Mouse (Mus musculus) lung, embryonic 16.5 days (tissue): ENCODE measurements at regions not wholly inside any gene's neighbourhood (a gene's known extent, or its start where the extent isn't known, plus 50 kb on each side); places are given as distances from the start of the nearest gene placed in this dataset.

ENCODE experiments used
- ATAC-seq: fragments of 200-750 bp; cut with Nextera tagmentation; 2 replicates; pipeline ENCODE4 v1.8.0; 2017; ENCODE audit warnings: low read depth, mild to moderate bottlenecking, moderate library complexity
- H3K27ac ChIP-seq: fragments of 300-500 bp; sonication (generic); 2 replicates; pipeline ENCODE4 v1.5.1; 2014; ENCODE audit warnings: mild to moderate bottlenecking, control low read depth, low read length
- H3K27me3 ChIP-seq: fragments of 300-500 bp; sonication (generic); 2 replicates; pipeline ENCODE4 v1.6.1; 2014; ENCODE audit warnings: low read depth, low read length, mixed read lengths; ENCODE audit not compliant: control insufficient read depth, insufficient read depth
- H3K36me3 ChIP-seq: fragments of 300-500 bp; sonication (generic); 2 replicates; pipeline ENCODE4 v1.6.1; 2014; ENCODE audit warnings: low read length; ENCODE audit not compliant: control insufficient read depth, insufficient read depth
- H3K4me1 ChIP-seq: fragments of 300-500 bp; sonication (generic); replicated peaks from 2 replicates; pipeline ENCODE4 v1.6.1; 2014; ENCODE audit warnings: low read length, mixed read lengths; ENCODE audit not compliant: control insufficient read depth, insufficient read depth
- H3K4me2 ChIP-seq: fragments of 300-500 bp; sonication (generic); 2 replicates; pipeline ENCODE4 v1.6.1; 2014; ENCODE audit warnings: low read depth, low read length, control low read depth
- H3K4me3 ChIP-seq: fragments of 300-500 bp; sonication (generic); 2 replicates; pipeline ENCODE4 v1.5.1; 2014; ENCODE audit warnings: mild to moderate bottlenecking, low read length, control low read depth
- H3K9ac ChIP-seq: fragments of 300-500 bp; sonication (generic); 2 replicates; pipeline ENCODE4 v1.6.1; 2014; ENCODE audit warnings: low read length, control low read depth
- H3K9me3 ChIP-seq: fragments of 300-500 bp; sonication (generic); 2 replicates; pipeline ENCODE4 v1.6.1; 2016; ENCODE audit warnings: low read length; ENCODE audit not compliant: control insufficient read depth
- WGBS: fragments of 180-500 bp; shearing (Covaris S2); extraction: QIAGEN DNeasy Blood & Tissue Kit; methylation state at CpG from one replicate; pipeline ENCODE4 v1.1.7; 2014; 5-methylcytosine and 5-hydroxymethylcytosine counted together

DNA sequence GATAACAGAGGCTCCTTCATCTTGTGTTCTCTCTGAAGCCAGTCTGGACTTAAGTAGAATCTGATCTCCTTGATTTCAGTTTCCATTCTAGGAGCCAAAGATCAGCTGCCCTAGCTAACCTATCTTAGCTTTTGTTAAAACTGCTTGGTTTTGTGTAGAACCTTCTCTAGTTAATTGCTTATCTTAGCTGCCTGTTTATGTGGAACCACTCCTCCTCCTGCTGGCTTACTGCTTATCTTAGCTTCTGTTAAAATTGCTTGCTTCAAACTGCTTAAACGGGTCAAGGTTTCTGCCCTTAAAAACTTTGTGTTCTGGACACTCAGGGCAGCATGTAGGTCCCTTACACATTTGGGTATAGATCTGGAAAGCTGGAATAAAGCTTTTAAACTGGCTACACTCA, 133.7 kb upstream of the Mocs2 start:
- Histone ChIP-seq H3K36me3 (no peaks in the 10 kb centered on the region), H3K27me3 (no peaks in the 10 kb centered on the region), H3K27ac (no peak overlapping the region), H3K9ac (no peak overlapping the region), H3K9me3 (no peaks in the 10 kb centered on the region), H3K4me3 (no peak overlapping the region), H3K4me1 (no peaks in the 10 kb centered on the region; the same call in 1 of the 2 replicates), H3K4me2 (no peak overlapping the region)
- no peak for ATAC-seq
- 33% methylated on average over 1 of the region's 1 CpGs for WGBS

DNA sequence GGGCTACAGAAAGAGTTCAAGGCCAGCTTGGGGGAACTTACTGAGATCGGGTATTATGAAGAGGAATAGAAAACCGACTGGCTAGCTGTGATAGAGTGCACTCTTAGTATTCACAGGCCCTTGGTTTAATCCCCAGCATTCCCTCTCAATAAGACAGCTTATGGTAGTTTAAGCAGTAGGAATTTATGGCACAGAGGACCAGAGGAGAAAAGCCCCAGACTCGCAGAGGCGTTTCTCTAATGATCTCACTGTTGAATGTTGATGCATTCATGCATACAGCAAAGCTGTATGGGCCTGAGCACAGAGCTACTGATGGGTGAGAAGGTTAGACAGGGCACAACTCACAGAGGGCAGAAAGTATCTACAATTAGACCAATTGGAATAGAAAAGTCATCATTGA, 132.7 kb upstream of the Mocs2 start:
- Histone ChIP-seq H3K4me1 (no peaks in the 10 kb centered on the region; the same call in 1 of the 2 replicates), H3K27me3 (no peaks in the 10 kb centered on the region), H3K4me3 (no peak overlapping the region), H3K9me3 (no peaks in the 10 kb centered on the region), H3K4me2 (no peak overlapping the region), H3K36me3 (no peaks in the 10 kb centered on the region), H3K9ac (no peak overlapping the region), H3K27ac (no peak overlapping the region)
- WGBS = 84% methylated on average over 4 of the region's 4 CpGs
- ATAC-seq = no peak

GRCm38 (mm10) chr13:114712601-114713000, 105.4 kb upstream of the Mocs2 start:
- Histone ChIP-seq H3K4me1 (no peaks in the 10 kb centered on the region), H3K4me2 (no peak overlapping the region), H3K36me3 (no peaks in the 10 kb centered on the region), H3K9me3 (no peaks in the 10 kb centered on the region), H3K27ac (no peak overlapping the region), H3K4me3 (no peak overlapping the region), H3K9ac (no peak overlapping the region), H3K27me3 (no peaks in the 10 kb centered on the region)
- 58% methylated on average over 2 of the region's 2 CpGs for WGBS
- no peak for ATAC-seq

DNA sequence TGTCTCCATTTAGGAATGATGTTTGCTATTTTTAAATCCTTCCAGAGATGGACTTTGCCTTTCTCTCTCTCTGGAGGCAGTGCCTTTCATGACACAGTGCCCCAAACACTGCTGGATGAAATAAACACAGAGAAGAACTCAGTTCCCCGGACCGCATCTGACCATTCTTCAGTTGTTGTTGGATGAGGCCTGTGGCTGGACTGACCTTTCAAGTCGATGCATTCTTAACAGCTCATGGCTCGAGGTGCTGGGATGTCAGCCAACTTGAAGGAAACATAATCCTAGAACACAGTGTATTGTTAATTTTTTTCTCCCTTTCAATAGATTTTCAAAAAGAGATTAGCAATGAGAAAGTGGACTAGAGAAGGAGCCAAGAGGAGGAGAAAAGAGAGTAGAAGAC, 98.3 kb upstream of the Mocs2 start:
- Histone ChIP-seq H3K27me3 (no peaks in the 10 kb centered on the region), H3K9me3 (no peaks in the 10 kb centered on the region), H3K4me3 (no peak overlapping the region), H3K4me1 (no peaks in the 10 kb centered on the region), H3K27ac (no peak overlapping the region), H3K9ac (no peak overlapping the region), H3K36me3 (no peaks in the 10 kb centered on the region), H3K4me2 (no peak overlapping the region)
- WGBS = 43% methylated on average over 4 of the region's 4 CpGs
- ATAC-seq = no peak

DNA sequence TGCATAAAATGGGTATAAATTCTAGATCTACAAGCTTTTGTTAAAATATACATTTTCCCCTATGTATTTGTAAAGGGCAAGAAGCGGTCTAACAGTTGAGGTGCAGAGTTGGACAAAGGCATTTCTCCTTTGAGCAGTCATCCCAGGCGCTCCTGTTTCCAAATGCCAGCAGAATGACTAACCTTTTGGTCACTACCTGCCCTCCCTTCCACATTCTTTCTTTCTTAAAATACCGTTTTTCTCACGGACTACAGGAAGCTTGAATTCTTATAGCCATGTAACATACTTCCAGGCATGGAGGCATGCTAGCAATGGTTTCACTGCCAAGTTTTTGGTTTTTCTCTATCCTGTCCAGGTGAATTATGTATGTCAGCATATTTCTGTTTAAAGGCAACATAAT, 91.2 kb upstream of the Mocs2 start:
- H3K4me3 ChIP-seq = no peak overlapping the region
- H3K27ac ChIP-seq = no peak overlapping the region
- H3K9ac ChIP-seq = no peak overlapping the region
- WGBS = 70% methylated on average over 4 of the region's 4 CpGs
- H3K9me3 ChIP-seq = no peaks in the 10 kb centered on the region
- H3K36me3 ChIP-seq = no peaks in the 10 kb centered on the region
- no peaks in the 10 kb centered on the region for H3K27me3 ChIP-seq
- no peak overlapping the region for H3K4me2 ChIP-seq
- no peak for ATAC-seq
- no peaks in the 10 kb centered on the region for H3K4me1 ChIP-seq

- 69% methylated on average over 7 of the region's 7 CpGs for WGBS
- Histone ChIP-seq H3K4me2 (no peak overlapping the region), H3K4me3 (no peak overlapping the region), H3K9me3 (no peaks in the 10 kb centered on the region), H3K27me3 (no peaks in the 10 kb centered on the region), H3K27ac (no peak overlapping the region), H3K4me1 (no peaks in the 10 kb centered on the region), H3K9ac (no peak overlapping the region), H3K36me3 (no peaks in the 10 kb centered on the region)
- ATAC-seq = no peak
These were observed 83.0 kb upstream of the Mocs2 start for GRCm38 (mm10) chr13:114735066-114735465.

DNA sequence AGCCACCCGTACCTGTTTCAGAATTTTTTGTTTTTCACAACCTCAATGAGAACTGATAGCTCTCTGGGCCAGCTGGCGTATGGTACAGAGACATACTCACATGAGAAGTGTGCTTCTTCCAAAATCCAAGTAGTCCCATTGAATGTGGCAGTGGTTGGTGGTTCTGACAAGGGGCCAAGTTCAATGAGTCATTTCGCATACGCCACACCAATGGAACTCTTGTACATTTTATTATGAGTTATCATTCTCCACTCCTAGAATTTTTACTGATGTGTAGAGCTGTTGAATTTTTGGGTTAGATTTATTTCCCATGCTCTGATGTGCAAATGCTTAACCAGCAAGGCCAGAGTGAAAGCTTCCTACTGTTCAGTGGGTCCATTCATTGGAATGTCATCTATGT, 82.0 kb upstream of the Mocs2 start:
- H3K9me3 ChIP-seq = no peaks in the 10 kb centered on the region
- H3K27ac ChIP-seq = no peak overlapping the region
- no peak for ATAC-seq
- no peaks in the 10 kb centered on the region for H3K36me3 ChIP-seq
- H3K4me3 ChIP-seq = no peak overlapping the region
- no peaks in the 10 kb centered on the region for H3K27me3 ChIP-seq
- no peak overlapping the region for H3K4me2 ChIP-seq
- no peaks in the 10 kb centered on the region for H3K4me1 ChIP-seq
- 90% methylated on average over 4 of the region's 4 CpGs for WGBS
- H3K9ac ChIP-seq = no peak overlapping the region

DNA sequence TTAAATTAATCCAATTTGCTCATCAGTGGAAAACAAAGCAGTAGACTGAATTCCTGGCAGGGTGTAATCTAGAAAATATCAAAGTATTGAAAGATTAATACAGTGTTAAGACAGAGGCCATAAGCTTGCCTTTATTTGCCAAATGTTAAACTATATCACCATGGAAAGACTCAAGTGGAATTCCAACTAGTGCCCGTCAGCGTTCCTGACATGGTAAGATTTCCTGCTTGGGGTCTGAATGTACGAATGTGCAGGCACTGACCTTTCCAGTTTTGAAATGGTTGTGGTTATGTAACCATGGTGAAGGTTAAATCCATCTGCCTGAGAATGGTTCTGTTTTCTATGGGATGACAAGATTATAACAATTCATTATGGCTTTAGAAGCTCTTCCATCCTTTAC, 75.5 kb upstream of the Mocs2 start:
- WGBS = 37% methylated on average over 3 of the region's 3 CpGs
- Histone ChIP-seq H3K9ac (no peak overlapping the region), H3K4me3 (no peak overlapping the region), H3K27me3 (no peaks in the 10 kb centered on the region), H3K4me2 (no peak overlapping the region), H3K9me3 (no peaks in the 10 kb centered on the region), H3K36me3 (no peaks in the 10 kb centered on the region), H3K4me1 (peaks cover 2% of the 10 kb centered on the region; the same call in 1 of the 2 replicates), H3K27ac (no peak overlapping the region)
- peak; percentile 79 for ATAC-seq

GRCm38 (mm10) chr13:114745814-114746213, 72.2 kb upstream of the Mocs2 start:
- ATAC-seq = no peak
- Histone ChIP-seq H3K36me3 (no peaks in the 10 kb centered on the region), H3K9me3 (no peaks in the 10 kb centered on the region), H3K4me3 (no peak overlapping the region), H3K27ac (no peak overlapping the region), H3K4me1 (peaks cover 2% of the 10 kb centered on the region; the same call in 1 of the 2 replicates), H3K27me3 (no peaks in the 10 kb centered on the region), H3K9ac (no peak overlapping the region), H3K4me2 (no peak overlapping the region)
- WGBS = 84% methylated on average over 2 of the region's 2 CpGs

DNA sequence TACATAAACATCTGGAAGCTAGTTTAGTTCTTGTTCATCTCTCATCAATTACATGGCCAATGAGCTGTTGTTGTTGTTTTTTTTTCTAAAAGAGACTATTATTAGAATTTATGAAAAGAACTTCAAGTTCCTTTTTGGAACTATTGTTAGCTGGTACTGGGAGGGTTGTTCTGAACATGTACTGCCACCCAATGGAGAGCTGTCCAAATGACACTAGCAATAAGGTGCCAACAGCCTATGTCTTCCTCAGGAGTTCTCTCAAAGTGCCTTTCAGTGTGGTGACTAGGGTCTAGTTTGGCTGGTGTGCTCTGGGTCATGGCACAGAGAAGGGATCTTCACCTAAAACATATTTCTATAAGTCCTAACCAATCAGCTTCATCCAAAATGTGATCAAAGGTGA, 60.6 kb upstream of the Mocs2 start:
- no peaks in the 10 kb centered on the region for H3K9me3 ChIP-seq
- H3K36me3 ChIP-seq = no peaks in the 10 kb centered on the region
- no peak for ATAC-seq

More for the DNA sequence above, 60.6 kb upstream of the Mocs2 start:
- no peaks in the 10 kb centered on the region for H3K4me1 ChIP-seq
- H3K4me2 ChIP-seq = no peak overlapping the region
- H3K9ac ChIP-seq = no peak overlapping the region
- no peaks in the 10 kb centered on the region for H3K27me3 ChIP-seq
- no peak overlapping the region for H3K4me3 ChIP-seq
- no peak overlapping the region for H3K27ac ChIP-seq
